Mouse (Mus musculus) heart, adult 2 months (tissue): ENCODE data around the gene Dlx6.

Experiments used
- CTCF ChIP-seq: fragments of 200-600 bp; IDR thresholded peaks from 2 replicates; pipeline ENCODE4 v1.8.1; 2022; ENCODE audit warnings: antibody characterized with exemption, mild to moderate bottlenecking, moderate library complexity
- EP300 ChIP-seq: fragments of 200-500 bp; IDR thresholded peaks from 2 replicates; pipeline ENCODE4 v1.6.1; 2011; ENCODE audit warnings: low read depth, low read length, control low read depth; ENCODE audit not compliant: insufficient read depth
- POLR2A ChIP-seq: fragments of 200-500 bp; IDR thresholded peaks from 2 replicates; pipeline ENCODE4 v1.6.1; 2011; ENCODE audit warnings: mild to moderate bottlenecking, low read depth, low read length, control low read depth; ENCODE audit not compliant: insufficient read depth

- TF ChIP-seq CTCF: no peak
- TF ChIP-seq POLR2A: no peak
- TF ChIP-seq EP300: no peak
Observed at GRCm38 (mm10) chr6:6816821-6817220, 46.3 kb upstream of the Dlx6 start.
